Mouse (Mus musculus) layer of hippocampus, adult 18-20 months (tissue): ENCODE measurements around the gene Gli3. TPM values are rescaled to one million over a fixed set of nuclear protein-coding genes. Genes with fewer than 3 reads are reported as not detected.

Experiments used
- DNase-seq, 2 experiments: peaks; one replicate each; pipeline ENCODE4 v3.0.0; 2022; ENCODE audit warnings: low spot score in 2 of 2
- total RNA-seq, 2 experiments: library from RNA; stranded (reverse); gene quantifications; 2 replicates each; pipeline ENCODE4 v1.2.3; 2021

Gli3 gene
- total RNA-seq, 2 experiments from 2014 or later: 8.4 to 9.3 TPM

GRCm38 (mm10) chr13:15707481-15707881 lies 244.4 kb downstream of the Gli3 start:
- DNase-seq: no peak

- DNase-seq: no peak
These were observed 250.5 kb downstream of the Gli3 start for GRCm38 (mm10) chr13:15713486-15713885.

GRCm38 (mm10) chr13:15714331-15714725 lies 251.3 kb downstream of the Gli3 start:
- no peak for DNase-seq

- DNase-seq: peak; percentile 19 to 69
These were observed 251.8 kb downstream of the Gli3 start for GRCm38 (mm10) chr13:15714726-15715437.

GRCm38 (mm10) chr13:15721446-15721845 lies 258.4 kb downstream of the Gli3 start:
- no peak for DNase-seq

- DNase-seq: no peak
These were observed 259.8 kb downstream of the Gli3 start for GRCm38 (mm10) chr13:15722766-15723379.

- DNase-seq: no peak
These were observed 261.7 kb downstream of the Gli3 start for GRCm38 (mm10) chr13:15724723-15725122.

GRCm38 (mm10) chr13:15741771-15742170 lies 278.7 kb downstream of the Gli3 start:
- peak; percentile 45 to 81 for DNase-seq

- no peak for DNase-seq
These were observed 279.3 kb downstream of the Gli3 start for GRCm38 (mm10) chr13:15742308-15742707.

- no peak for DNase-seq
These were observed 279.7 kb downstream of the Gli3 start for GRCm38 (mm10) chr13:15742777-15743176.

GRCm38 (mm10) chr13:15758835-15759632 lies 296.0 kb downstream of the Gli3 start:
- DNase-seq: peak; percentile 84 to 93

- DNase-seq: no peak
These were observed 296.8 kb downstream of the Gli3 start for GRCm38 (mm10) chr13:15759633-15760441.

- no peak for DNase-seq
These were observed 299.3 kb downstream of the Gli3 start for GRCm38 (mm10) chr13:15762291-15762690.

- DNase-seq: peak; percentile 44 to 70
These were observed 299.9 kb downstream of the Gli3 start for GRCm38 (mm10) chr13:15762901-15763417.

- peak in 1 of 2 experiments; percentile 52 for DNase-seq
These were observed 314.6 kb downstream of the Gli3 start for GRCm38 (mm10) chr13:15777624-15778023.
